ENCODE assay signal across 9 mouse cellular contexts in the genomic region with DNA sequence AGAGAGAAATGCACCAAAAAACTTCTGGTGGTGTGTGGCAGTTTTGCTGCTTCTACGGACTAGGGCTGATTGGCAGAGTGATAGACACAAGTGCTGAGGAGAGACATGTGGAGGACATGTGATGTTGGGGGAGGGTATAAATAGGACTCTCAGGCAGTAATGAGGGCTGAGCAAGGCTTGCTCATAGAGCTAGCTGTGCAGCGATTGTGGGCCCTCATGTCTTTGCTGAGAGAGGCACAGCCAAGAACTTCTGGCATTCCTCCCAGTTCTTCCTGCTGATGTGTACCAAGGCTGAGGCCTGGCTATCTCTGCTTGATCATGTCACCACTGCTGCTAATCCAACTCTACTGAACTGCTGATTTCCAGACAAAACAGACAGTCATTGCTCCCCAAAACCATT.
DNase-seq lines count a peak whose midpoint lies in the region; ATAC-seq lines count a peak whose summit lies in the region.
"Had no signal": no experiment of that assay in that cellular context is flagged by ENCODE, and none has a peak within 500 bp of the region (broad histone marks: within the 10 kb centered on the region; RNA-seq: fewer than 3 reads in every experiment).

No protein-coding gene starts in this region.

- peak; percentile 67 for DNase-seq in hindbrain, embryonic 14.5 days (ENCODE audit: low spot score)
- peak; percentile 38 for DNase-seq in testis, postnatal 14 days (ENCODE audit: low spot score)
- no peak for DNase-seq in testis, postnatal 10 days (ENCODE audit: low spot score)
- DNase-seq in heart, adult 9 months (ENCODE audit: low spot score in 2 of 2), result peak; percentile 29 to 49
- DNase-seq in lung, postnatal 10 days, result peak; percentile 55
- DNase-seq in yolk sac, embryonic 10.5 days (ENCODE audit: low spot score), result no peak
- no peak for DNase-seq in spleen, postnatal 14 days (ENCODE audit: low spot score in 2 of 2)

- no peaks in the 10 kb centered on the region for H3K9me3 ChIP-seq in hindbrain, embryonic 14.5 days (ENCODE audit: control insufficient read depth, low read length)
- H3K9me3 ChIP-seq in hindbrain, embryonic 12.5 days (replicated peaks), result no peaks in the 10 kb centered on the region

- H3K4me3 ChIP-seq in hindbrain, embryonic 14.5 days (replicated peaks; ENCODE audit: low read length), result no peak overlapping the region
- no peak overlapping the region for H3K4me3 ChIP-seq in hindbrain, embryonic 12.5 days

- 72% methylated on average over 2 of the region's 2 CpGs for WGBS in hindbrain, embryonic 14.5 days
- WGBS in hindbrain, embryonic 12.5 days, result 85% methylated on average over 2 of the region's 2 CpGs

- H3K4me1 ChIP-seq in hindbrain, embryonic 14.5 days (replicated peaks; ENCODE audit: control insufficient read depth, insufficient read depth, low read length), result no peaks in the 10 kb centered on the region
- no peaks in the 10 kb centered on the region for H3K4me1 ChIP-seq in hindbrain, embryonic 12.5 days

- H3K36me3 ChIP-seq in hindbrain, embryonic 14.5 days (replicated peaks; ENCODE audit: control insufficient read depth, insufficient read depth), result no peaks in the 10 kb centered on the region
- no peaks in the 10 kb centered on the region for H3K36me3 ChIP-seq in hindbrain, embryonic 12.5 days

- no peaks in the 10 kb centered on the region for H3K27me3 ChIP-seq in hindbrain, embryonic 14.5 days (ENCODE audit: control insufficient read depth, insufficient read depth, low read length)
- H3K27me3 ChIP-seq in hindbrain, embryonic 12.5 days, result no peaks in the 10 kb centered on the region
- H3K27me3 ChIP-seq: Patski had no signal

- no peak overlapping the region for H3K4me2 ChIP-seq in hindbrain, embryonic 14.5 days (replicated peaks)
- H3K4me2 ChIP-seq in hindbrain, embryonic 12.5 days (replicated peaks), result no peak overlapping the region

- H3K9ac ChIP-seq in hindbrain, embryonic 14.5 days, result no peak overlapping the region
- no peak overlapping the region for H3K9ac ChIP-seq in hindbrain, embryonic 12.5 days

- peak; percentile 68; the same call in 1 of the 2 replicates for ATAC-seq in hindbrain, embryonic 14.5 days (ENCODE audit: low FRiP score)
- ATAC-seq in hindbrain, embryonic 12.5 days (ENCODE audit: low FRiP score), result no peak
- ATAC-seq: Patski had no signal

- no peak overlapping the region for H3K27ac ChIP-seq in hindbrain, embryonic 14.5 days
- H3K27ac ChIP-seq in hindbrain, embryonic 12.5 days, result no peak overlapping the region

Comparison
In these comparisons a context has a peak if more than half of its experiments do, and no peak if none do; other contexts are left out.
1. DNase-seq: peak in hindbrain, embryonic 14.5 days (single experiment), testis, postnatal 14 days (single experiment), heart, adult 9 months (2 of 2) and lung, postnatal 10 days (single experiment); none in testis, postnatal 10 days (single experiment), yolk sac, embryonic 10.5 days (single experiment) and spleen, postnatal 14 days (0 of 2).